Mouse (Mus musculus): ENCODE data around the gene Selenoh. TPM values are rescaled to one million over a fixed set of nuclear protein-coding genes. Genes with fewer than 3 reads are reported as not detected.

Gene Selenoh
- polyA plus RNA-seq, 1 experiment from 2014 or later = 198 TPM

DNA sequence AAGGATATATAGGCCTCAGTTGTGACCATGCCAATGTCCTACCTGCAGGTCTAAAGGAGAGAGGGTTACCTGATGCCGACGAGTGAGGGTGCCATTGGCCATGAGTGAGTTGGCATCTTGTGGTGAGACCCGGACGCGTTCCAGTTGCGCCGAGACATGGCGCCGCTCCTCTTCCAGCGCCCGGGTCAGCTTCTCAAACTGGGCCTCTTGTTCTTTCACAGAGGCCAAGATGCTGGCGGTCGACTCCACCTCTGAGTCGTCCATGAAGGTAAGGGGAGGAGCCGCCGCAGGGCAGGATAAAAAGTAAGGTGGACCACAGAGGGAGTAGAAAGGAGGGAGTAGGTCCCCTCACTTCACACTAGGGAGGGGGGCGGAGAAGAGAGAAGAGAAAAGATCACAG, 46.4 kb downstream of the Selenoh start:
- no peak for ATAC-seq

DNA sequence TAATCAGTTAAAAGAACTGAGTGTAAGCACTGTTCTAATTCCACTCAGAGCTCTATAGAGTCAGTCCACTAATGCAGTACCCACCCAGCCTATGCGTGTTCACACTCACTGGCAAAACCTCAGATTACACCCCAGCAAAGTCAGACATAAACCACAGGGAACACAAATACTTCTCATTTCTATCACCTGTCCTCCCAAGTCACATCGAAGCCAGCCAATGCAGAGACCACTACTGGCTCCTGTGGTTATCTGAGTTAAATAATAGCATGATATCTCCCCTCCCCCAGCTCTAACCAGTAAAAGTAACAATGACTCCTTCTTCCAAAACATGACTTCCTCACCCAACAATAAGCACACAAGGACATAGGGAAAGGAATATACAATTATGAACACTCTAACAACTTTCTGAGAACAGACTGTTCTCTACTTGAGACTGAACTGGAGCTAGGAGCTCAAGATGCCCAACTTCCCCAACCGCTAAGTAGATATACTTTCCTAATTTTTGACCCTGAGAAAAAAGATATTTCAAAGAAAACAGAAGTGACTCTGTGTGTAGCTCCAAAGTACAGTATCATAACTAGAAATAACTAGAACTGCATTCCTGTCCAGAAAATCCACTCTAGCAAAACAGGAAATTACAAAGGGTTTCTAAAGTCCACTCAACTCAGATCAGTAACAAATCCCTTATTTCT, 47.0 kb downstream of the Selenoh start:
- Histone ChIP-seq H3K9me3 (ENCODE audit: control insufficient read depth, low read length) (no peaks in the 10 kb centered on the region), H3K36me3 (ENCODE audit: control insufficient read depth, insufficient read depth, low read length) (peaks cover 22% of the 10 kb centered on the region), H3K9ac (ENCODE audit: low read depth, low read length) (no peak overlapping the region), H3K27ac (ENCODE audit: low read depth, low read length) (no peak overlapping the region), H3K4me2 (ENCODE audit: low read length) (no peak overlapping the region), H3K4me1 (ENCODE audit: control insufficient read depth, insufficient read depth, low read depth, low read length) (no peaks in the 10 kb centered on the region), H3K4me3 (ENCODE audit: low read length) (no peak overlapping the region), H3K27me3 (replicated peaks; ENCODE audit: control insufficient read depth, insufficient read depth, low read length) (no peaks in the 10 kb centered on the region)
- WGBS = 92% methylated on average over 3 of the region's 3 CpGs
- no peak for ATAC-seq

More for the DNA sequence above, 46.4 kb downstream of the Selenoh start:
- WGBS = 95% methylated on average over 17 of the region's 17 CpGs
- no peak overlapping the region for H3K4me2 ChIP-seq (ENCODE audit: low read length)
- no peak overlapping the region for H3K27ac ChIP-seq (ENCODE audit: low read depth, low read length)
- H3K4me1 ChIP-seq (ENCODE audit: control insufficient read depth, insufficient read depth, low read depth, low read length) = no peaks in the 10 kb centered on the region
- H3K9me3 ChIP-seq (ENCODE audit: control insufficient read depth, low read length) = no peaks in the 10 kb centered on the region
- H3K4me3 ChIP-seq (ENCODE audit: low read length) = no peak overlapping the region
- peaks cover 20% of the 10 kb centered on the region for H3K36me3 ChIP-seq (ENCODE audit: control insufficient read depth, insufficient read depth, low read length)
- H3K9ac ChIP-seq (ENCODE audit: low read depth, low read length) = no peak overlapping the region
- H3K27me3 ChIP-seq (replicated peaks; ENCODE audit: control insufficient read depth, insufficient read depth, low read length) = no peaks in the 10 kb centered on the region

GRCm38 (mm10) chr2:84622668-84623067, 47.9 kb downstream of the Selenoh start:
- ATAC-seq = no peak
- H3K27me3 ChIP-seq (replicated peaks; ENCODE audit: control insufficient read depth, insufficient read depth, low read length) = no peaks in the 10 kb centered on the region
- peaks cover 22% of the 10 kb centered on the region for H3K36me3 ChIP-seq (ENCODE audit: control insufficient read depth, insufficient read depth, low read length)
- H3K9me3 ChIP-seq (ENCODE audit: control insufficient read depth, low read length) = no peaks in the 10 kb centered on the region
- no peak overlapping the region for H3K4me3 ChIP-seq (ENCODE audit: low read length)
- no peak overlapping the region for H3K9ac ChIP-seq (ENCODE audit: low read depth, low read length)
- H3K27ac ChIP-seq (ENCODE audit: low read depth, low read length) = no peak overlapping the region
- H3K4me2 ChIP-seq (ENCODE audit: low read length) = no peak overlapping the region
- 91% methylated on average over 2 of the region's 2 CpGs for WGBS
- no peaks in the 10 kb centered on the region for H3K4me1 ChIP-seq (ENCODE audit: control insufficient read depth, insufficient read depth, low read depth, low read length)

DNA sequence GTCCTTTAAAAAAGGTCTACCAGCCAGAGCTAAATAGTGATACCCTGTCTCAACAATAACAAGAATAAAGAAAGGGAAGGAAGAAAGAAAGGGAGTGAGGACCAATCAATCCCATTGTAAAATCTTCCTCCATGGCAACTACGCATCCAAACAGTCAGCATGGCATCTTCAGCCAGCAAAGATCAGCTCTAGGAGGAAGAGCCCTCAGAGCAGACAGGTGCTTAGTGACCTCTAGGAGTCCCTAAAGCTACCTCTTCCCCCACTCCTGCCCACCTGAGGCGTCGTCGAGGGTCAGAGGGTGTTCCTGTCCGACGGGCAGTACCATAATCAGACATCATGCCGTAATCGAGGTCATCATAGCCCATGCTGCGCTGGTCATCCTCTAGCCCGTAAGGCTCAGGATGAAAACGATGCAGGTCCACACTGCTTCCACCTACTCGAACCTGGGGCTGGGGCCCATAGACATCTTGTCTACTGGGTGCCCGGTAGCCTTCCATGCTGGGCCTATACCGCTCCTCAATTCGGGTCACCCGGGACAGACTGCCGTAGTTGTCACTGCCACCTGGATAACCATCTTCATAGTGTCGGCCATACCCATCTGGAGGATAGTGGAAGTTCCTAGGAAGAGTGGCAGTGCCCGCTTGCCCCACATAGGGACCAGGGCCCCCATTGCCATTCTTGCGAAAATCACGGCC, 50.8 kb downstream of the Selenoh start:
- peaks cover 31% of the 10 kb centered on the region for H3K36me3 ChIP-seq (ENCODE audit: control insufficient read depth, insufficient read depth, low read length)
- no peaks in the 10 kb centered on the region for H3K27me3 ChIP-seq (replicated peaks; ENCODE audit: control insufficient read depth, insufficient read depth, low read length)
- no peak overlapping the region for H3K9ac ChIP-seq (ENCODE audit: low read depth, low read length)
- no peak for ATAC-seq
- no peaks in the 10 kb centered on the region for H3K4me1 ChIP-seq (ENCODE audit: control insufficient read depth, insufficient read depth, low read depth, low read length)
- H3K27ac ChIP-seq (ENCODE audit: low read depth, low read length) = no peak overlapping the region
- no peaks in the 10 kb centered on the region for H3K9me3 ChIP-seq (ENCODE audit: control insufficient read depth, low read length)
- no peak overlapping the region for H3K4me3 ChIP-seq (ENCODE audit: low read length)
- WGBS = 96% methylated on average over 21 of the region's 21 CpGs
- no peak overlapping the region for H3K4me2 ChIP-seq (ENCODE audit: low read length)

Other genes with a start within 250 kb of the Selenoh start
- 13.9 and 16.5 TPM in 2 replicates for gene Calcrl, start 245.4 kb downstream of the Selenoh start, polyA plus RNA-seq (2015; fragmentation: Nextera tagmentation; extraction: Ambion mirVana)
- 18.7 and 19.1 TPM in 2 replicates for gene Tfpi, start 194.0 kb downstream of the Selenoh start, polyA plus RNA-seq (2015; fragmentation: Nextera tagmentation; extraction: Ambion mirVana)
- 24.4 and 31.8 TPM in 2 replicates for gene Ctnnd1, start 20.0 kb downstream of the Selenoh start, polyA plus RNA-seq (2015; fragmentation: Nextera tagmentation; extraction: Ambion mirVana)
- gene Btbd18, start 11.7 kb downstream of the Selenoh start, polyA plus RNA-seq (2015; fragmentation: Nextera tagmentation; extraction: Ambion mirVana) = 0.26 and 0.44 TPM in 2 replicates
- gene Gm28635, start 7.3 kb upstream of the Selenoh start, polyA plus RNA-seq (2015; fragmentation: Nextera tagmentation; extraction: Ambion mirVana) = not detected in 2 replicates
- gene Med19, start 7.6 kb upstream of the Selenoh start, polyA plus RNA-seq (2015; fragmentation: Nextera tagmentation; extraction: Ambion mirVana) = 50.7 and 51.3 TPM in 2 replicates
- gene Tmx2, start 8.4 kb upstream of the Selenoh start, polyA plus RNA-seq (2015; fragmentation: Nextera tagmentation; extraction: Ambion mirVana) = 342 and 364 TPM in 2 replicates
- 15.2 and 18.2 TPM in 2 replicates for gene Zdhhc5, start 44.4 kb upstream of the Selenoh start, polyA plus RNA-seq (2015; fragmentation: Nextera tagmentation; extraction: Ambion mirVana)
- gene Clp1, start 56.6 kb upstream of the Selenoh start, polyA plus RNA-seq (2015; fragmentation: Nextera tagmentation; extraction: Ambion mirVana) = 18.7 and 20.5 TPM in 2 replicates
- 16.9 and 19.9 TPM in 2 replicates for gene Ypel4, start 63.3 kb upstream of the Selenoh start, polyA plus RNA-seq (2015; fragmentation: Nextera tagmentation; extraction: Ambion mirVana)
- 4.9 and 6.7 TPM in 2 replicates for gene Gm19426, start 72.9 kb upstream of the Selenoh start, polyA plus RNA-seq (2015; fragmentation: Nextera tagmentation; extraction: Ambion mirVana)
- 40.8 and 42.3 TPM in 2 replicates for gene Serping1, start 104.7 kb upstream of the Selenoh start, polyA plus RNA-seq (2015; fragmentation: Nextera tagmentation; extraction: Ambion mirVana)
- 26.1 and 27.8 TPM in 2 replicates for gene Ube2l6, start 128.1 kb upstream of the Selenoh start, polyA plus RNA-seq (2015; fragmentation: Nextera tagmentation; extraction: Ambion mirVana)
- not detected in 2 replicates for gene Smtnl1, start 151.9 kb upstream of the Selenoh start, polyA plus RNA-seq (2015; fragmentation: Nextera tagmentation; extraction: Ambion mirVana)
- gene Timm10, start 156.2 kb upstream of the Selenoh start, polyA plus RNA-seq (2015; fragmentation: Nextera tagmentation; extraction: Ambion mirVana) = 76.5 and 83.2 TPM in 2 replicates
- gene Slc43a1, start 168.1 kb upstream of the Selenoh start, polyA plus RNA-seq (2015; fragmentation: Nextera tagmentation; extraction: Ambion mirVana) = 1.5 and 1.6 TPM in 2 replicates
- gene Rtn4rl2, start 215.9 kb upstream of the Selenoh start, polyA plus RNA-seq (2015; fragmentation: Nextera tagmentation; extraction: Ambion mirVana) = 3.0 and 4.5 TPM in 2 replicates